Mouse (Mus musculus) heart, embryonic 14.5 days (tissue): ENCODE results near the gene P4hb. TPM values are rescaled to one million over a fixed set of nuclear protein-coding genes. Genes with fewer than 3 reads are reported as not detected.
A peak's percentile ranks its signal among the peaks of the same experiment; 100 is the strongest.

Experiments used
- ATAC-seq: fragments of 200-750 bp; cut with Nextera tagmentation; 2 replicates; pipeline ENCODE4 v1.8.0; 2017; ENCODE audit warnings: low read depth, moderate TSS enrichment; ENCODE audit not compliant: insufficient number of reproducible peaks, insufficient read depth, low FRiP score
- H3K27ac ChIP-seq, 2 experiments: fragments of 200-500 bp in 1 of 2; fragments of 300-500 bp in 1 of 2; sonication (generic) in 1 of 2; replicated peaks in 1 of 2; 2 replicates each; pipeline ENCODE4 v1.5.1; 2012 to 2014; ENCODE audit warnings: low read depth in 2 of 2, low read length in 2 of 2, control low read depth in 1 of 2, mild to moderate bottlenecking in 1 of 2, mixed read lengths in 1 of 2; ENCODE audit not compliant: control insufficient read depth in 1 of 2, insufficient read depth in 1 of 2
- H3K27me3 ChIP-seq: fragments of 300-500 bp; sonication (generic); 2 replicates; pipeline ENCODE4 v1.6.1; 2014; ENCODE audit warnings: mild to moderate bottlenecking, low read length, control low read depth; ENCODE audit not compliant: control insufficient read depth, insufficient read depth
- H3K36me3 ChIP-seq: fragments of 300-500 bp; sonication (generic); 2 replicates; pipeline ENCODE4 v1.6.1; 2014; ENCODE audit warnings: mild to moderate bottlenecking, control low read depth, low read length, mixed read lengths; ENCODE audit not compliant: control insufficient read depth, insufficient read depth
- H3K4me1 ChIP-seq, 2 experiments: fragments of 200-500 bp in 1 of 2; fragments of 300-500 bp in 1 of 2; sonication (generic) in 1 of 2; 2 replicates each; pipeline ENCODE4 v1.6.1; 2012 to 2014; ENCODE audit warnings: low read length in 2 of 2, control low read depth in 1 of 2, mixed read lengths in 1 of 2; ENCODE audit not compliant: control insufficient read depth in 2 of 2, insufficient read depth in 2 of 2
- H3K4me2 ChIP-seq: fragments of 300-500 bp; sonication (generic); 2 replicates; pipeline ENCODE4 v1.6.1; 2014; ENCODE audit warnings: mild to moderate bottlenecking, low read length
- H3K4me3 ChIP-seq, 2 experiments: fragments of 200-500 bp in 1 of 2; fragments of 300-500 bp in 1 of 2; sonication (generic) in 1 of 2; 2 replicates each; pipeline ENCODE4 v1.5.1; 2012 to 2014; ENCODE audit warnings: low read length in 2 of 2, mild to moderate bottlenecking in 2 of 2, control low read depth in 1 of 2, low read depth in 1 of 2, moderate library complexity in 1 of 2; ENCODE audit not compliant: control insufficient read depth in 1 of 2, insufficient read depth in 1 of 2
- H3K9ac ChIP-seq: fragments of 300-500 bp; sonication (generic); 2 replicates; pipeline ENCODE4 v1.6.1; 2014; ENCODE audit warnings: mild to moderate bottlenecking, low read length
- H3K9me3 ChIP-seq: fragments of 300-500 bp; sonication (generic); 2 replicates; pipeline ENCODE4 v1.6.1; 2016; ENCODE audit warnings: low read length, control low read depth; ENCODE audit not compliant: control insufficient read depth
- WGBS: fragments of 180-500 bp; shearing (Covaris S2); extraction: QIAGEN DNeasy Blood & Tissue Kit; methylation state at CpG from one replicate; pipeline ENCODE4 v1.1.7; 2014; 5-methylcytosine and 5-hydroxymethylcytosine counted together
- polyA plus RNA-seq: library from polyadenylated mRNA; unstranded; fragments of >200 nt; fragmentation: Nextera tagmentation; extraction: Ambion mirVana; gene quantifications from 2 replicates; pipeline ENCODE4 v1.2.1, GENCODE M21; 2014

The P4hb gene
- 431 and 451 TPM in 2 replicates for polyA plus RNA-seq

DNA sequence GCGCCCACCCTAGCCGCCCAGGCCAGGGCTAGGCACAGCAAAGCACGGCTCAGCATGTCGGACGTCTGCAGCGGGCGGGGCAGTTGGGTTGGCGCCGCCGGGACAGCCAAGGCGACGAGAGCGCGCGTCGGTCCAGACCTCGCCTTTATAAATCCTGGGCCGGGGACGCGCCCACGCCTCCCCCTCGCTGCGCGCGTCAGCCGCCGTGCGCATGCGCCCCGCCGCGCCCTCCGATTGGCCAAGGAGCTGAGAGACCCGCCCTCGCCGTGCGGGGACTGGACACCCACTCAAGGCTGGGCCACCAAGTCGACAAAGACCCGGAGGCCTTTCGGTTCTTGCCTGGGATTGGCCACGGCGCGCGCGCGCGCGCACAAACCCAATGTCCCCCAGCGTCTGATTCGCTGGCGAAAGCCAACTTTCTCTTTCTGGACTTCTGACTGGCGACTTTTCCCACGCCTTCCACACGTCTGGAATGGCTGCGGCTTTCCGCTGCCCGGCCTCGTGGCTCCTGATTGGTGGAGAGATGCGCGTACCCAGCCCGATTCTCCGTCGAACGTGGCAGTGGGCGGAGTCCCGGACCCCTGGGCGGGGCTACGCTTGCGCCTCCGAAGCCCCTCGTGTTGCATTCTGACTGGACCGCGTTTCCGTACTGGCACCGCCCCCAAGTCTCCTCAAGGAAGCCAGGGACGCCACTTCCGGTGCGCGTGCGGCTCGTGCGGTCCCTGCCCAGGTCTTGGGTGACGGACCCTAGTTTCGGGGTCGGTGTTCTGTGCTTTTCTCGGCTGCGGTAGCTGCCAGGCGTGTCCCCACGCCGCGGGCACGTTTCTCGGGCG lies at the start of gene P4hb:
P4hb (minus strand) TSS at position 502 of the 833 bp plus-strand sequence.
- H3K9ac ChIP-seq, result peak within 1 kb of the TSS; percentile 96
- H3K36me3 ChIP-seq, result peaks cover 49% of the 10 kb centered on the region
- peaks cover 9 to 24% of the 10 kb centered on the region in 2 experiments for H3K4me1 ChIP-seq
- ATAC-seq, result peak; percentile 96
- H3K27me3 ChIP-seq, result no peaks in the 10 kb centered on the region
- peak within 1 kb of the TSS; percentile 87 for H3K4me3 ChIP-seq
- under 1% methylated on average over 93 of the region's 94 CpGs for WGBS
- peak within 1 kb of the TSS; percentile 92 for H3K4me2 ChIP-seq
- H3K27ac ChIP-seq, result peak within 1 kb of the TSS; percentile 96 to 99
- no peaks in the 10 kb centered on the region for H3K9me3 ChIP-seq

GRCm38 (mm10) chr11:120622805-120623204 lies 49.8 kb upstream of the P4hb start:
- peaks cover 61% of the 10 kb centered on the region for H3K36me3 ChIP-seq
- ATAC-seq, result no peak
- no peak overlapping the region for H3K9ac ChIP-seq
- no peaks in the 10 kb centered on the region for H3K9me3 ChIP-seq
- WGBS, result 89% methylated on average over 6 of the region's 6 CpGs
- H3K27me3 ChIP-seq, result no peaks in the 10 kb centered on the region
- H3K4me3 ChIP-seq, result no peak overlapping the region
- H3K27ac ChIP-seq, result no peak overlapping the region
- no peak overlapping the region for H3K4me2 ChIP-seq
- peaks cover 8 to 15% of the 10 kb centered on the region in 2 experiments; a peak in 3 of 4 replicates for H3K4me1 ChIP-seq

DNA sequence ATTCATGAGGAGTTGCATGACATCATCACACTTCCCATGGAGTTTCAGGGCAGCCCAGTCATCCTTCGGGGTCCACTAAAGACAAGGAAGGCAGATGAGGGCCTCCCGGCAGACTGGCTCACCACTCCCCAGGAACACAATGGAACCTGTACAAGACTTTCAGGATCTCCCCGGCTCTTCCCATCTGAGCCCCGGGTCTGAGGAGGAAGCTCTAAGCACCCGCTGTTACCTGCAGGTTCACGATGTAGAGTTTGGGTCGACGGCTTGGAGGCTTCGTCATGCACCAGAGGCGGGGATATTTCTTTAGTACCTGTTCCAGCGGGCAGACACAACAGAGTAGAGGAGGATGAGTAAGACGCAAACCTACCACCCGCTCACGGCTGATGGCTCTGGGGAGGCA lies 47.1 kb upstream of the P4hb start:
- Histone ChIP-seq H3K27me3 (no peaks in the 10 kb centered on the region), H3K27ac (no peak overlapping the region), H3K36me3 (peaks cover 51% of the 10 kb centered on the region), H3K9me3 (no peaks in the 10 kb centered on the region), H3K4me3 (no peak overlapping the region), H3K4me2 (no peak overlapping the region), H3K4me1 (peaks cover 10 to 17% of the 10 kb centered on the region in 2 experiments), H3K9ac (no peak overlapping the region)
- ATAC-seq, result no peak
- WGBS, result 93% methylated on average over 14 of the region's 14 CpGs

DNA sequence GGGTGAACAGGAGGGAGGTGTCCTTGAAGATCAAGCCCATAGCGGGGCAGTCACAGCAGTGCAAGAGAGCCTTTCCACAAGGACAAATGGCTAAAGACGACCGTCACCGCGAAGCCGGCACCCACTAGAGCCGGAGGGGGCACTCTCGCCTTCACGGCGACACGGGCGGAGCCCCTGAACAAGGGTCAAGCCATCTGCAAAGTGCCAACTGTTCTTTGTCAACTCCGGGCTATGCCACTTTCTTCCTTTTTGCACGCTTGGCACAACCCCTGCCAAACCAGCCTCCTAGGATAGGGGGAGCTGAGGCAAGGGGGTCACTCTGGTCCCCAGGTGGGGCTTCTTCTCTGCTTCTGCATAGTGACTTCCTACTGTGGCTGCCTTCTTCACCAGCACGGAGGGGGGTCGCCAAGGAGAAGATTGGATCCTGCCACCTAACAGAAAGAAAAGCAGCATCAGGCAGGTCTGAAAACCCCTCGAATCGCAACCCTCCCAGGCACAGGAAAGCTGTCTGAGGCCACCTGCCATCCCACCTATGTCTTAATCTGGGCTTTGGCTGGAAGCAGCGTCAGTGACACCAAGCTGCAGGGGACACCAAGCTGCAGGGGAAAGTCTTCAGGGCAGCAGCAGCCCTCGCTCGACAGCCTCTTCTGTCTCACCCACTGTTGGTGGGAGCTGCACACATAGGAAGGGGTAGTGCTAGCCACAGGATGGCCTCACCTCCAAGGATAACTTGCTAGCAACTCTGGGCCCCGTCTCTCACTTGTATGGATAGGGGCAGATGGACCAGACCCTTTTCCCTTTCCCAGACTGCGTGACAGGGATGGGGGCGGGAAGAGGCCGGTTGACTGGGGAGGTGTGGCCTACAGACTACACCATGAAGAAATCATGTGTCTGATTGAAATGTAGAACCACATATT lies 45.8 kb upstream of the P4hb start:
- peaks cover 8 to 11% of the 10 kb centered on the region in 2 experiments for H3K4me1 ChIP-seq
- no peaks in the 10 kb centered on the region for H3K27me3 ChIP-seq
- H3K4me2 ChIP-seq, result no peak overlapping the region
- H3K9ac ChIP-seq, result no peak overlapping the region
- H3K27ac ChIP-seq, result no peak overlapping the region
- no peak overlapping the region for H3K4me3 ChIP-seq
- no peak for ATAC-seq
- peaks cover 61% of the 10 kb centered on the region for H3K36me3 ChIP-seq
- WGBS, result 93% methylated on average over 25 of the region's 25 CpGs
- H3K9me3 ChIP-seq, result no peaks in the 10 kb centered on the region

- 1% methylated on average over 56 of the region's 56 CpGs for WGBS
- peaks cover 66% of the 10 kb centered on the region for H3K36me3 ChIP-seq
- H3K27ac ChIP-seq, result peak within 1 kb of the TSS; percentile 25 to 70; a peak in 1 of 4 replicates
Measured at GRCm38 (mm10) chr11:120617519-120618112, 44.6 kb upstream of the P4hb start, which contains the start of gene Pcyt2. TSS of gene Pcyt2 (minus strand) at chr11:120617936.

GRCm38 (mm10) chr11:120616617-120617294 lies 43.7 kb upstream of the P4hb start:
- peak overlapping the region; percentile 73 to 76 for H3K4me3 ChIP-seq
- H3K4me2 ChIP-seq, result peak overlapping the region; percentile 89
- no peak for ATAC-seq
- H3K9ac ChIP-seq, result peak overlapping the region; percentile 87
- 32% methylated on average over 4 of the region's 4 CpGs for whole genome bisulfite sequencing
- peaks cover 66% of the 10 kb centered on the region for H3K36me3 ChIP-seq
- no peaks in the 10 kb centered on the region for H3K9me3 ChIP-seq
- H3K27ac ChIP-seq, result peak overlapping the region in 1 of 2 experiments; percentile 70; a peak in 1 of 4 replicates
- peaks cover 8 to 9% of the 10 kb centered on the region in 2 experiments for H3K4me1 ChIP-seq
- no peaks in the 10 kb centered on the region for H3K27me3 ChIP-seq

More at GRCm38 (mm10) chr11:120617519-120618112, 44.6 kb upstream of the P4hb start, which contains the start of gene Pcyt2:
- H3K4me2 ChIP-seq, result peak within 1 kb of the TSS; percentile 89
- peak within 1 kb of the TSS; percentile 73 to 76 for H3K4me3 ChIP-seq
- no peaks in the 10 kb centered on the region for H3K9me3 ChIP-seq
- H3K4me1 ChIP-seq, result peaks cover 8 to 9% of the 10 kb centered on the region in 2 experiments
- H3K9ac ChIP-seq, result peak within 1 kb of the TSS; percentile 87
- ATAC-seq, result peak; percentile 90
- H3K27me3 ChIP-seq, result no peaks in the 10 kb centered on the region
